Mouse (Mus musculus): Measurements from ENCODE around the gene St14.

GRCm38 (mm10) chr9:31117088-31117487 is 14.6 kb downstream of the St14 start:
- TF ChIP-seq POLR2A (IDR thresholded peaks at IDR 0.05; ENCODE audit: low read depth, low read length) (no peak; the same call in 1 of the 2 replicates), CTCF (IDR thresholded peaks at IDR 0.05; ENCODE audit: extremely low read depth, insufficient read length, insufficient replicate concordance, low read depth, low read length) (no peak)
